Comparison of ENCODE assay signal across 7 mouse cellular contexts in genomic region chr10:81602741-81603151, GRCm38 (mm10). TPM values are rescaled to one million over a fixed set of nuclear protein-coding genes. Genes with fewer than 3 reads are reported as not detected.
DNase-seq lines count a peak whose midpoint lies in the region; ATAC-seq lines count a peak whose summit lies in the region.

No protein-coding gene starts in this region.

- no peak overlapping the region for H3K4me3 ChIP-seq in limb, embryonic 11.5 days (ENCODE audit: low read depth, low read length)
- no peak overlapping the region for H3K4me3 ChIP-seq in limb, embryonic 10.5 days
- H3K4me3 ChIP-seq in embryonic facial prominence, embryonic 11.5 days (ENCODE audit: low read depth, low read length): no peak overlapping the region
- H3K4me3 ChIP-seq in lung, embryonic 15.5 days: no peak overlapping the region

- no peak overlapping the region for H3K27ac ChIP-seq in limb, embryonic 11.5 days (replicated peaks; ENCODE audit: low read depth, low read length)
- no peak overlapping the region for H3K27ac ChIP-seq in limb, embryonic 10.5 days
- H3K27ac ChIP-seq in embryonic facial prominence, embryonic 11.5 days (replicated peaks; ENCODE audit: low read depth, low read length): no peak overlapping the region
- H3K27ac ChIP-seq in lung, embryonic 15.5 days: peak overlapping the region; percentile 45

- intact Hi-C loops in left cerebral cortex, postnatal 4 days (cut with DNase I): loop anchor here (5.0 kb wide), 1 partner anchor 100 kb away; the partner anchor contains the start of gene S1pr4

- H3K9ac ChIP-seq in limb, embryonic 11.5 days (ENCODE audit: low read length): no peak overlapping the region
- H3K9ac ChIP-seq in embryonic facial prominence, embryonic 11.5 days (replicated peaks; ENCODE audit: low read length): no peak overlapping the region
- H3K9ac ChIP-seq in lung, embryonic 15.5 days: no peak overlapping the region

- no peak for ATAC-seq in limb, embryonic 11.5 days (ENCODE audit: insufficient number of reproducible peaks, low FRiP score, low TSS enrichment, low read depth)
- peak; percentile 45 for ATAC-seq in activated CD4-positive, CD25-positive, alpha-beta regulatory T cell, adult 4 months
- ATAC-seq in embryonic facial prominence, embryonic 11.5 days (replicated peaks; ENCODE audit: insufficient number of reproducible peaks, low FRiP score, low TSS enrichment, low read depth): no peak
- no peak for ATAC-seq in lung, embryonic 15.5 days (ENCODE audit: borderline replicate concordance, extremely low read depth, low FRiP score, low TSS enrichment)

- H3K36me3 ChIP-seq in limb, embryonic 11.5 days (ENCODE audit: control insufficient read depth, insufficient read depth, low read length): no peaks in the 10 kb centered on the region
- H3K36me3 ChIP-seq in limb, embryonic 10.5 days: no peaks in the 10 kb centered on the region
- no peaks in the 10 kb centered on the region for H3K36me3 ChIP-seq in embryonic facial prominence, embryonic 11.5 days (replicated peaks; ENCODE audit: control insufficient read depth, insufficient read depth, low read depth, low read length)
- H3K36me3 ChIP-seq in lung, embryonic 15.5 days: no peaks in the 10 kb centered on the region

- H3K4me2 ChIP-seq in limb, embryonic 11.5 days (ENCODE audit: low read depth, severe bottlenecking): no peak overlapping the region
- H3K4me2 ChIP-seq in embryonic facial prominence, embryonic 11.5 days (ENCODE audit: low read depth, low read length): no peak overlapping the region
- no peak overlapping the region for H3K4me2 ChIP-seq in lung, embryonic 15.5 days

- DNase-seq in limb, embryonic 11.5 days (ENCODE audit: low spot score): peak; percentile 54
- DNase-seq in limb, embryonic 10.5 days (ENCODE audit: low spot score): no peak
- peak; percentile 82 for DNase-seq in embryonic facial prominence, embryonic 11.5 days (ENCODE audit: low spot score)
- peak; percentile 69 for DNase-seq in thymus, postnatal 14 days
- no peak for DNase-seq in left cerebral cortex, postnatal 4 days

- H3K4me1 ChIP-seq in limb, embryonic 11.5 days (ENCODE audit: control insufficient read depth, insufficient read depth, low read length): peaks cover 26% of the 10 kb centered on the region
- H3K4me1 ChIP-seq in limb, embryonic 10.5 days: peaks cover 76% of the 10 kb centered on the region
- H3K4me1 ChIP-seq in embryonic facial prominence, embryonic 11.5 days (ENCODE audit: control insufficient read depth, insufficient read depth, low read length): peaks cover 4% of the 10 kb centered on the region
- peaks cover 45% of the 10 kb centered on the region for H3K4me1 ChIP-seq in lung, embryonic 15.5 days

- H3K27me3 ChIP-seq in limb, embryonic 11.5 days (ENCODE audit: control insufficient read depth, insufficient read depth, low read length): no peaks in the 10 kb centered on the region
- H3K27me3 ChIP-seq in limb, embryonic 10.5 days (ENCODE audit: low read depth, poor library complexity, severe bottlenecking): no peaks in the 10 kb centered on the region
- H3K27me3 ChIP-seq in embryonic facial prominence, embryonic 11.5 days (ENCODE audit: control insufficient read depth, insufficient read depth, low read length): no peaks in the 10 kb centered on the region; the same call in 1 of the 2 replicates
- no peaks in the 10 kb centered on the region for H3K27me3 ChIP-seq in lung, embryonic 15.5 days

- WGBS in limb, embryonic 11.5 days: 16% methylated on average over 4 of the region's 4 CpGs
- 23% methylated on average over 4 of the region's 4 CpGs for WGBS in limb, embryonic 10.5 days
- WGBS in embryonic facial prominence, embryonic 11.5 days: 19% methylated on average over 4 of the region's 4 CpGs
- WGBS in lung, embryonic 15.5 days: 14% methylated on average over 4 of the region's 4 CpGs

- no peaks in the 10 kb centered on the region for H3K9me3 ChIP-seq in limb, embryonic 11.5 days (ENCODE audit: control insufficient read depth, low read length)
- H3K9me3 ChIP-seq in limb, embryonic 10.5 days (replicated peaks): no peaks in the 10 kb centered on the region
- H3K9me3 ChIP-seq in embryonic facial prominence, embryonic 11.5 days (replicated peaks; ENCODE audit: control insufficient read depth, low read length): no peaks in the 10 kb centered on the region
- H3K9me3 ChIP-seq in lung, embryonic 15.5 days: no peaks in the 10 kb centered on the region

RNA-seq across cellular contexts. Expression of gene Tle6, which starts 1.9 kb away (rescaled TPM):
- 11.1 and 11.6 TPM in 2 replicates for polyA plus RNA-seq in limb, embryonic 11.5 days (2014; fragmentation: Nextera tagmentation; extraction: Ambion mirVana)
- polyA plus RNA-seq in limb, embryonic 10.5 days (2016; fragmentation: Nextera tagmentation; extraction: Ambion mirVana): 12.6 and 15.5 TPM in 2 replicates
- polyA plus RNA-seq in activated CD4-positive, CD25-positive, alpha-beta regulatory T cell, adult 4 months (2017; shearing (Covaris generic)): under 1 TPM in 1 of 2 experiments, not detected in 1; 0.89 TPM
- 7.1 and 10.7 TPM in 2 replicates for polyA plus RNA-seq in embryonic facial prominence, embryonic 11.5 days (2014; fragmentation: Nextera tagmentation; extraction: Ambion mirVana)
- polyA plus RNA-seq in lung, embryonic 15.5 days (2015; fragmentation: Nextera tagmentation; extraction: Ambion mirVana): 28.1 and 29.3 TPM in 2 replicates
- total RNA-seq in left cerebral cortex, postnatal 4 days (2021): 1 to 10 TPM; 2.2 to 3.2 TPM

RNA-seq across cellular contexts. Expression of gene BC025920, which starts 3.3 kb away (rescaled TPM):
- 0.63 and 1.5 TPM in 2 replicates for polyA plus RNA-seq in limb, embryonic 11.5 days (2014; fragmentation: Nextera tagmentation; extraction: Ambion mirVana)
- polyA plus RNA-seq in limb, embryonic 10.5 days (2016; fragmentation: Nextera tagmentation; extraction: Ambion mirVana): 1.4 TPM in 2 replicates
- 1 to 10 TPM; 1.5 to 2.5 TPM for polyA plus RNA-seq in activated CD4-positive, CD25-positive, alpha-beta regulatory T cell, adult 4 months (2017; shearing (Covaris generic))
- 0.52 and 0.70 TPM in 2 replicates for polyA plus RNA-seq in embryonic facial prominence, embryonic 11.5 days (2014; fragmentation: Nextera tagmentation; extraction: Ambion mirVana)
- 0.66 and 0.78 TPM in 2 replicates for polyA plus RNA-seq in lung, embryonic 15.5 days (2015; fragmentation: Nextera tagmentation; extraction: Ambion mirVana)
- 1 to 10 TPM; 2.5 to 2.7 TPM for total RNA-seq in left cerebral cortex, postnatal 4 days (2021)

RNA-seq across cellular contexts. Expression of gene Sirt6, which starts 24.9 kb away (rescaled TPM):
- polyA plus RNA-seq in limb, embryonic 11.5 days (2014; fragmentation: Nextera tagmentation; extraction: Ambion mirVana): 46.2 and 46.5 TPM in 2 replicates
- 53.3 and 58.5 TPM in 2 replicates for polyA plus RNA-seq in limb, embryonic 10.5 days (2016; fragmentation: Nextera tagmentation; extraction: Ambion mirVana)
- 10 to 100 TPM; 23.1 TPM for polyA plus RNA-seq in activated CD4-positive, CD25-positive, alpha-beta regulatory T cell, adult 4 months (2017; shearing (Covaris generic))
- polyA plus RNA-seq in embryonic facial prominence, embryonic 11.5 days (2014; fragmentation: Nextera tagmentation; extraction: Ambion mirVana): 37.8 and 39.8 TPM in 2 replicates
- polyA plus RNA-seq in lung, embryonic 15.5 days (2015; fragmentation: Nextera tagmentation; extraction: Ambion mirVana): 41.1 TPM in 2 replicates
- total RNA-seq in left cerebral cortex, postnatal 4 days (2021): 10 to 100 TPM; 37.4 to 38.1 TPM

RNA-seq across cellular contexts. Expression of gene Ankrd24, which starts 25.6 kb away (rescaled TPM):
- polyA plus RNA-seq in limb, embryonic 11.5 days (2014; fragmentation: Nextera tagmentation; extraction: Ambion mirVana): 4.3 and 5.5 TPM in 2 replicates
- 8.0 and 8.6 TPM in 2 replicates for polyA plus RNA-seq in limb, embryonic 10.5 days (2016; fragmentation: Nextera tagmentation; extraction: Ambion mirVana)
- 1 to 10 TPM; 1.1 to 1.7 TPM for polyA plus RNA-seq in activated CD4-positive, CD25-positive, alpha-beta regulatory T cell, adult 4 months (2017; shearing (Covaris generic))
- 3.2 and 4.1 TPM in 2 replicates for polyA plus RNA-seq in embryonic facial prominence, embryonic 11.5 days (2014; fragmentation: Nextera tagmentation; extraction: Ambion mirVana)
- 8.6 and 9.8 TPM in 2 replicates for polyA plus RNA-seq in lung, embryonic 15.5 days (2015; fragmentation: Nextera tagmentation; extraction: Ambion mirVana)
- 10 to 100 TPM; 37.9 to 44.6 TPM for total RNA-seq in left cerebral cortex, postnatal 4 days (2021)

RNA-seq across cellular contexts. Expression of gene Tle2, which starts 28.4 kb away (rescaled TPM):
- polyA plus RNA-seq in limb, embryonic 11.5 days (2014; fragmentation: Nextera tagmentation; extraction: Ambion mirVana): 13.7 and 18.4 TPM in 2 replicates
- polyA plus RNA-seq in limb, embryonic 10.5 days (2016; fragmentation: Nextera tagmentation; extraction: Ambion mirVana): 17.1 and 28.2 TPM in 2 replicates
- polyA plus RNA-seq in activated CD4-positive, CD25-positive, alpha-beta regulatory T cell, adult 4 months (2017; shearing (Covaris generic)): 1 to 10 TPM in 1 of 2 experiments, under 1 TPM in 1; 0.78 to 1.5 TPM
- polyA plus RNA-seq in embryonic facial prominence, embryonic 11.5 days (2014; fragmentation: Nextera tagmentation; extraction: Ambion mirVana): 14.1 and 15.3 TPM in 2 replicates
- 39.3 and 49.7 TPM in 2 replicates for polyA plus RNA-seq in lung, embryonic 15.5 days (2015; fragmentation: Nextera tagmentation; extraction: Ambion mirVana)
- total RNA-seq in left cerebral cortex, postnatal 4 days (2021): 10 to 100 TPM; 34.0 to 44.5 TPM

Comparison
In these comparisons a context has a peak if more than half of its experiments do, and no peak if none do; other contexts are left out.
1. DNase-seq: peak in limb, embryonic 11.5 days (single experiment), embryonic facial prominence, embryonic 11.5 days (single experiment) and thymus, postnatal 14 days (single experiment); none in limb, embryonic 10.5 days (single experiment) and left cerebral cortex, postnatal 4 days (single experiment).